Mouse (Mus musculus) liver, postnatal 0 days (tissue): ENCODE measurements around the gene Cyp2c23.

Source experiments
- CTCF ChIP-seq: sonication (generic); IDR thresholded peaks from 2 replicates; pipeline ENCODE4 v1.5.1; 2016; ENCODE audit warnings: antibody characterized with exemption, low read depth
- EP300 ChIP-seq: IDR thresholded peaks from 2 replicates; pipeline ENCODE4 v1.6.1; 2016; ENCODE audit warnings: antibody characterized with exemption, low read depth, mild to moderate bottlenecking

DNA sequence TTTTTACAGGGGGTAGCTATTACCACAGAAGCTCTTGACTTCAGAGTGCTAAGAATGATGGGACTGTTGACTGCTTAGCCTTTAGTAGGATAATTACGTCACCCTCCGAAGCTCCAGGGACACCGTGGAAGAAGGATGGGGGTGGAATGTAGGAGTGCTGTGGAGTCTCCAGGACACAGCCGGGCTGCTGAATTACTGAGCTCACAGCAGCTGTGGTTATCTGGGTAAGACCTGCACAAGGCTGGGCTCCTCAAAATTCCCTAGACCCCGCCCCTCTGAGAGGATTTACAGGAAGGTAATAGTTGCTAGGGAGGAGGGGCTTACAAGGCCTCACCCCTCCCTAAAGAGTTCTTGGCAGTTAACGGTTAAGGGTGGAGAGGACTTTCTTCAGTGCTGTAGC, 52.3 kb downstream of the Cyp2c23 start:
- no peak for TF ChIP-seq CTCF
- no peak for TF ChIP-seq EP300
